Mouse (Mus musculus): ENCODE measurements around the gene Entpd4b.
"Not testable (repeated sequence)": the region's sequence is repeated elsewhere in the genome, so short reads cannot be mapped to it uniquely, and the experiment has no call there.

DNA sequence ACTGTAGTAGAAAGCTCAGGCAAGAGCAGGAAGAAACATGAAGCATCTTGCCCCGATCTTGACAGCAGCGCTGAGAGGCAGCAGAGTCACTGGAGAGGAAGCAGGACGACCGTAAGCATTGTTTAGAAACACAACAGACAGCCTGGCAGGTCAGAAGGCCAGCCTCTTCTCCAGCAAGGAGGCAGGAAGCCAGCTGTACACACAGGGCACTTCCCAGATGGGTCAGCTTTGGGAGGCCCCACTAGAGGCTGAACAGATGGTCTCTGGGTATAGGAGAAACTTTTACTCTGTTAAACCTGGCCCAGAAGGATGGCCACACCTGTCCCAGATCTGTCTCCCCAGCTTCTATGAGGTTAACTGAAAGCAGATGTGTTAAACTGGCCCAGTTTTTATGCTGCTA lies 7.9 kb upstream of the Entpd4b start:
- not testable (repeated sequence) for TF ChIP-seq POLR2A (IDR thresholded peaks at IDR 0.05; ENCODE audit: borderline replicate concordance, extremely low read depth, insufficient read depth, insufficient read length, poor library complexity, severe bottlenecking); CTCF (IDR thresholded peaks at IDR 0.05; ENCODE audit: borderline replicate concordance, extremely low read depth, insufficient read depth, insufficient read length)

Measured in brain, embryonic 14.5 days (tissue).